Mouse (Mus musculus): ENCODE results near the gene Slfn1. TPM values are rescaled to one million over a fixed set of nuclear protein-coding genes. Genes with fewer than 3 reads are reported as not detected.
"Not testable (repeated sequence)": the region's sequence is repeated elsewhere in the genome, so short reads cannot be mapped to it uniquely, and the experiment has no call there.

Gene Slfn1
- polyA plus RNA-seq, 1 experiment from 2014 or later = 1.1 TPM

DNA sequence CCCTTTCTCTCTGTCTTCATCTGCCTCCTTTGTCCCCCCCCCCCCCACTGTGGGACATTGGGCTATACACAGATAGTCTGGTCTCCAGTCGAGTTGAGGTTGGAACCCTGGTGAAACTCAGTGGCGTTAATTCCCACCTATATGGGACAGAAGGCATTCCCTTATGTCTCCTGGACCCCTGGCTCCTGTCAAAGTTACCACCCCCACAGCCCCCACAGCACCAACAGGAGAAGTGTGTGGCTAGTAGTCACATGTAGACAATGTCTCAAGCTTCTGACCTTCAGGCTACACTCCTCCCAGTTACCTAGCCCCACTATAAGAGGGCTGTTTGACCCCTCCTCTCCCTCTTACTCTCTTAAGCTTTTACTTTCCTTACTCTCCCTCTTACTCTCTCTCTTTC lies 32.5 kb upstream of the Slfn1 start:
- 78% methylated on average over 2 of the region's 2 CpGs for WGBS (ENCODE audit: insufficient replicate concordance)
- no peak for ATAC-seq (ENCODE audit: low read depth)
- H3K9me3 ChIP-seq (replicated peaks; ENCODE audit: control insufficient read depth, low read length) = no peaks in the 10 kb centered on the region

DNA sequence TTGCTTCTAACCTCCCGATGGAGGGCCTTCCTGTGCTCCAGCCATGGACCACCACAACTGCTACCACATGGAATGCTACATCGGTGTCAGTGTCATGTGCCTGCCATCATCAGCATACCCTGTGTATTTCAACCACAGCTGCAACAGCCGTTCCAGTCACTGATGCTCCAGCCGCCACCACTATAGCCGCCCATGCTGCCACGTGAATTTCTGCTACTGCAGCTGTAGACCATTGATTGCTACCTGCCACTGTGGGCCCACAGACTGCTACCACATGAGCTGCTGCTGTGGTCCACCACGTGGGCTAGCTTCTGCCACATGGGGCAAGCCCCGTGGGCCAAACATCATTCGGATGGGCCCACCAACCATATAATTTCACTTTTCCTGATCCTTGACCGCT lies 31.9 kb upstream of the Slfn1 start:
- Histone ChIP-seq H3K9me3 (replicated peaks; ENCODE audit: control insufficient read depth, low read length) (no peaks in the 10 kb centered on the region), H3K9ac (ENCODE audit: low read depth, low read length) (no peak overlapping the region), H3K4me2 (ENCODE audit: low read depth, low read length) (no peak overlapping the region), H3K27ac (ENCODE audit: low read length) (no peak overlapping the region), H3K4me1 (ENCODE audit: control insufficient read depth, low read depth, low read length) (peaks cover under 1% of the 10 kb centered on the region; the same call in 1 of the 2 replicates), H3K36me3 (ENCODE audit: control insufficient read depth, insufficient read depth) (no peaks in the 10 kb centered on the region), H3K27me3 (ENCODE audit: control insufficient read depth, insufficient read depth, low read depth, low read length) (no peaks in the 10 kb centered on the region), H3K4me3 (ENCODE audit: low read depth, low read length) (no peak overlapping the region)
- ATAC-seq (ENCODE audit: low read depth) = no peak
- 73% methylated on average over 10 of the region's 10 CpGs for WGBS (ENCODE audit: insufficient replicate concordance)

More for the DNA sequence above, 32.5 kb upstream of the Slfn1 start:
- no peak overlapping the region for H3K27ac ChIP-seq (ENCODE audit: low read length)
- H3K9ac ChIP-seq (ENCODE audit: low read depth, low read length) = no peak overlapping the region
- H3K27me3 ChIP-seq (ENCODE audit: control insufficient read depth, insufficient read depth, low read depth, low read length) = no peaks in the 10 kb centered on the region
- H3K36me3 ChIP-seq (ENCODE audit: control insufficient read depth, insufficient read depth) = no peaks in the 10 kb centered on the region
- no peak overlapping the region for H3K4me2 ChIP-seq (ENCODE audit: low read depth, low read length)
- H3K4me1 ChIP-seq (ENCODE audit: control insufficient read depth, low read depth, low read length) = peaks cover 6% of the 10 kb centered on the region
- H3K4me3 ChIP-seq (ENCODE audit: low read depth, low read length) = no peak overlapping the region

DNA sequence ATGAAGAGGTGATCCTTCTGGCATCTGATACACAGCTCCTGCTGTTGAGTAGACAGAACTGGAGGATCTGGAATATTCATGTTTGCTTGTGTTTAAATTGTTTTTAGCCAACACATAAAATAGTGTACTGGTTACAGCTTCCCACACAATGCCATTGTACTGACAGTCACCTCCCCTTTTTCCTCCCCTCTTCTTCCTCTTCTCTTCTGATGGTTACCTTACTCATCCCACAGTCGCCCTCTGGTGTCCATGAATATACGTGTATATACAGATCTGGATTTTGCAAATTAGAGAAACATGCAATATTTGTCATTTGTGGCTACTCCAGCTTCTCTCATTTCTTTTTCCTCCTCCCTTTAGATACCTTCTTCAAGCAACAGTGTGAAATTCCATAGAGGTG lies 1.5 kb upstream of the Slfn1 start:
- WGBS (ENCODE audit: insufficient replicate concordance) = 12% methylated on average over 2 of the region's 2 CpGs
- ATAC-seq (ENCODE audit: low read depth) = no peak

DNA sequence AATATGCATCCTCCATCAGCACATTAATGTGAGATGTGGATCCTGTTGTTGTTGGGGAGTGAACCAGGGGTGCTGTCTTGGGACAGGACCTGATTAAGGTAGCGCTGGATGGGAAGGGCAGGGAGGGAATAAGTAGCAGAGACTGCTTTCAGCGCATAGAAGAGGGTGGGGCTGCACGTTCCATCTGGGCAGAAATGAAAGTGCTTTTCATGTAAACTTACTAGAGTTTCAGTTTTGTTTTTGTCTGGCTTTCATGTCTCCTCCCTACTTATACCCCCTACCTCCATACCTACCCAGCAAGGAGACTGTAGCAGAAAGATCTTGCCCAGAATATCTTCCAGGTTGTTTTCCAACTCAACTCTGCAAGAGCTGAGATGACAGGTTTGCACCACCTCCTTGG lies 1.4 kb downstream of the Slfn1 start:
- Histone ChIP-seq H3K4me3 (ENCODE audit: low read depth, low read length) (no peak overlapping the region), H3K36me3 (ENCODE audit: control insufficient read depth, insufficient read depth) (no peaks in the 10 kb centered on the region), H3K4me2 (ENCODE audit: low read depth, low read length) (no peak overlapping the region), H3K27me3 (ENCODE audit: control insufficient read depth, insufficient read depth, low read depth, low read length) (no peaks in the 10 kb centered on the region), H3K9ac (ENCODE audit: low read depth, low read length) (no peak overlapping the region), H3K9me3 (replicated peaks; ENCODE audit: control insufficient read depth, low read length) (no peaks in the 10 kb centered on the region), H3K4me1 (ENCODE audit: control insufficient read depth, low read depth, low read length) (no peaks in the 10 kb centered on the region), H3K27ac (ENCODE audit: low read length) (no peak overlapping the region)
- WGBS (ENCODE audit: insufficient replicate concordance) = 39% methylated on average over 3 of the region's 3 CpGs
- ATAC-seq (ENCODE audit: low read depth) = no peak

More for the DNA sequence above, 1.5 kb upstream of the Slfn1 start:
- Histone ChIP-seq H3K9ac (ENCODE audit: low read depth, low read length) (no peak overlapping the region), H3K36me3 (ENCODE audit: control insufficient read depth, insufficient read depth) (no peaks in the 10 kb centered on the region), H3K27ac (ENCODE audit: low read length) (no peak overlapping the region), H3K9me3 (replicated peaks; ENCODE audit: control insufficient read depth, low read length) (no peaks in the 10 kb centered on the region), H3K4me3 (ENCODE audit: low read depth, low read length) (no peak overlapping the region), H3K4me1 (ENCODE audit: control insufficient read depth, low read depth, low read length) (no peaks in the 10 kb centered on the region), H3K4me2 (ENCODE audit: low read depth, low read length) (no peak overlapping the region), H3K27me3 (ENCODE audit: control insufficient read depth, insufficient read depth, low read depth, low read length) (no peaks in the 10 kb centered on the region)

DNA sequence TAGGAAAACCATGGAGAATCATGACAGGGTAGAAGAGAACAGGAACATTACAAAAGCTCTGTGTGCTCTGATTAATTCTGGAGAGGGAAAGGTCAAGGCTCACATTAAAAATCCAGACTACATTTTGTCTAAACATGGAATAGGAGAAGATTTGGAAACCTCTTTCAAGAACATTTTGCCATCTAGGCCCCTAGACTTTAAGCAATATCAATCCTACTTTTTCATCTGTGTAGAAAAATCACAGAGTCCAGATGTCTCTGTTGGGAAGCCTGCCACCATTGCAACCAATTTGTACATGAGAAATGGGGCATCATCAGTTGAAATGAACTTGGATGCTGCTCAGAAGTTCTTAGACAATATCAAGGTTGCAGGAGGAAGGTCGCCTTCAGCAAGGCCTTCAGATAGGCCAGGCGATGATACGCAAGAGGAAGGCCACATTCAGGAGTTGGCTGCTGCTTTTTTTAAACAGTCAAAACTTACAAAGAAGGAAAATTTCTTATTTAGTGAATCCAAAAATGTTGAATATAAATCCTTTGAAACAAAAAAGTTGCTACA lies 4.6 kb downstream of the Slfn1 start:
- H3K4me3 ChIP-seq (ENCODE audit: low read depth, low read length) = no peak overlapping the region
- no peak overlapping the region for H3K27ac ChIP-seq (ENCODE audit: low read length)
- H3K4me2 ChIP-seq (ENCODE audit: low read depth, low read length) = no peak overlapping the region
- WGBS (ENCODE audit: insufficient replicate concordance) = 68% methylated on average over 3 of the region's 3 CpGs
- no peak overlapping the region for H3K9ac ChIP-seq (ENCODE audit: low read depth, low read length)
- no peak for ATAC-seq (ENCODE audit: low read depth)
- no peaks in the 10 kb centered on the region for H3K4me1 ChIP-seq (ENCODE audit: control insufficient read depth, low read depth, low read length)
- no peaks in the 10 kb centered on the region for H3K27me3 ChIP-seq (ENCODE audit: control insufficient read depth, insufficient read depth, low read depth, low read length)
- H3K9me3 ChIP-seq (replicated peaks; ENCODE audit: control insufficient read depth, low read length) = no peaks in the 10 kb centered on the region
- no peaks in the 10 kb centered on the region for H3K36me3 ChIP-seq (ENCODE audit: control insufficient read depth, insufficient read depth)

DNA sequence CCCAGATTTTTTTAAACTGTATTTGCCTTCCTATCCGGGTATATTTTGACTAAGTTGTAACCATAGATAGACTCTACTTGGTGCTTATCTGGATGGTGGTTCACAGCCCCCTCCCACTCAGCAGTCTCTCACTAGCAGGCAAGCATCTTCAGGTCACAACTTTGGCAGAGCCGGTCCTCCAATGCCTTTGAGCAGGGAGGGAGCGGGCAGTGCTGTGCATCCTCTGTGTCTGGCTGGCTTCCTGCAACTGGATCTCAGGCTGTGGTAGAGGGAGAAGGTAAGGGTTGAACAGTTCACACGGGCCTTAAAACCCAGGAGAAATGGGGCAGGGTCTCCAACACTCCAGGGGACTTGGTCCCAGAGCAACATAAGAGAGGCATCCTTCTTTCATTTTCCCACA lies 6.5 kb downstream of the Slfn1 start:
- 51% methylated on average over 4 of the region's 4 CpGs for WGBS (ENCODE audit: insufficient replicate concordance)
- no peak for ATAC-seq (ENCODE audit: low read depth)
- H3K27ac ChIP-seq (ENCODE audit: low read length) = no peak overlapping the region

DNA sequence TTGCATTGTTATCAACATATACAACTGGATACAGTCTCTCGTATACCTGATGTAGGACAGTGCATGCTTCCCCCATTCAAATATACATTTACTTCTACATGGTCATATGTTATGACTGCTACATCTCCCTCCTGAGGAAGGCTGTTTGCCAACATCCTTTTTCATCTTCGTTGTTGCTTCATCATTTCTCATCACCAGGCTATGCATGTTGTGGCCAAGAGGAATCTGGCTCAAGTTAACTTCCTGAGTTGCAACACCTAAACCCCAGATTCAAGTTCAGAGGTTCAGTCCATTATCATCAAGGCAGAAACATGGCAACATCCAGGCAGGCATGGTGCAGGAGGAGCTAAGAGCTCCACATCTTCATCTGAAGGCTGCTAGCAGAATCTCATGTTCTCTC lies 8.3 kb downstream of the Slfn1 start:
- Histone ChIP-seq H3K4me2 (ENCODE audit: low read depth, low read length) (no peak overlapping the region), H3K4me1 (ENCODE audit: control insufficient read depth, low read depth, low read length) (no peaks in the 10 kb centered on the region), H3K4me3 (ENCODE audit: low read depth, low read length) (no peak overlapping the region), H3K27ac (ENCODE audit: low read length) (no peak overlapping the region), H3K27me3 (ENCODE audit: control insufficient read depth, insufficient read depth, low read depth, low read length) (no peaks in the 10 kb centered on the region), H3K9ac (ENCODE audit: low read depth, low read length) (no peak overlapping the region), H3K9me3 (replicated peaks; ENCODE audit: control insufficient read depth, low read length) (no peaks in the 10 kb centered on the region), H3K36me3 (ENCODE audit: control insufficient read depth, insufficient read depth) (no peaks in the 10 kb centered on the region)
- 52% methylated on average over 2 of the region's 2 CpGs for WGBS (ENCODE audit: insufficient replicate concordance)
- no peak for ATAC-seq (ENCODE audit: low read depth)

More for the DNA sequence above, 6.5 kb downstream of the Slfn1 start:
- Histone ChIP-seq H3K9me3 (replicated peaks; ENCODE audit: control insufficient read depth, low read length) (no peaks in the 10 kb centered on the region), H3K27me3 (ENCODE audit: control insufficient read depth, insufficient read depth, low read depth, low read length) (no peaks in the 10 kb centered on the region), H3K4me1 (ENCODE audit: control insufficient read depth, low read depth, low read length) (no peaks in the 10 kb centered on the region), H3K36me3 (ENCODE audit: control insufficient read depth, insufficient read depth) (no peaks in the 10 kb centered on the region), H3K4me3 (ENCODE audit: low read depth, low read length) (no peak overlapping the region), H3K4me2 (ENCODE audit: low read depth, low read length) (no peak overlapping the region), H3K9ac (ENCODE audit: low read depth, low read length) (no peak overlapping the region)

DNA sequence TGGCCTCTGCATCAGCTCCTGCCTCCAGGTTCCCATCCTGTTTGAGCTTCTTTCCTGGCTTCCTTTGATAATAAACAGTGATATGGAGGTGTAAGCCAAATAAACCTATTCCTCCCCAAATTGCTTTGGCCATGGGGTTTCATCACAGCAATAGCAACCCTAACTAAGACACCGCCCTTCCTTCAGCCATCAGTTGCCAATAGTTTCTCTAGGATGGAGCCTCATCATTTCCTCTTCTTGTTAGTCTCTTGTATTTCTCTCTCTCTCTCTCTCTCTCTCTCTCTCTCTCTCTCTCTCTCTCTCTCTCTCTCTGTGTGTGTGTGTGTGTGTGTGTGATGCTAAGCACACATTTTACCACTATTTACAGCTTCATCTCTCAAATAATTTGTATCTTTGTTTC lies 9.0 kb downstream of the Slfn1 start:
- not testable (repeated sequence) for ATAC-seq (ENCODE audit: low read depth); H3K9ac ChIP-seq (ENCODE audit: low read depth, low read length); H3K36me3 ChIP-seq (ENCODE audit: control insufficient read depth, insufficient read depth); H3K27me3 ChIP-seq (ENCODE audit: control insufficient read depth, insufficient read depth, low read depth, low read length); H3K9me3 ChIP-seq (replicated peaks; ENCODE audit: control insufficient read depth, low read length); H3K4me2 ChIP-seq (ENCODE audit: low read depth, low read length); H3K4me1 ChIP-seq (ENCODE audit: control insufficient read depth, low read depth, low read length); H3K27ac ChIP-seq (ENCODE audit: low read length); H3K4me3 ChIP-seq (ENCODE audit: low read depth, low read length)
- no CpG with 5 or more reads among the region's 1 CpGs for WGBS (ENCODE audit: insufficient replicate concordance)

DNA sequence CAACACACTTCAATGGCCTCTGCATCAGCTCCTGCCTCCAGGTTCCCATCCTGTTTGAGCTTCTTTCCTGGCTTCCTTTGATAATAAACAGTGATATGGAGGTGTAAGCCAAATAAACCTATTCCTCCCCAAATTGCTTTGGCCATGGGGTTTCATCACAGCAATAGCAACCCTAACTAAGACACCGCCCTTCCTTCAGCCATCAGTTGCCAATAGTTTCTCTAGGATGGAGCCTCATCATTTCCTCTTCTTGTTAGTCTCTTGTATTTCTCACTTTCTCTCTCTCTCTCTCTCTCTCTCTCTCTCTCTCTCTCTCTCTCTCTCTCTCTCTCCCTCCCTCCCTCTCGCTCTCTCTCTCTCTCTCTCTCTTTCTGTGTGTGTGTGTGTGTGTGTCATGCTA lies 20.6 kb downstream of the Slfn1 start:
- H3K4me2 ChIP-seq (ENCODE audit: low read depth, low read length); H3K4me1 ChIP-seq (ENCODE audit: control insufficient read depth, low read depth, low read length); H3K27me3 ChIP-seq (ENCODE audit: control insufficient read depth, insufficient read depth, low read depth, low read length); H3K27ac ChIP-seq (ENCODE audit: low read length); H3K36me3 ChIP-seq (ENCODE audit: control insufficient read depth, insufficient read depth); H3K4me3 ChIP-seq (ENCODE audit: low read depth, low read length); H3K9ac ChIP-seq (ENCODE audit: low read depth, low read length); H3K9me3 ChIP-seq (replicated peaks; ENCODE audit: control insufficient read depth, low read length); ATAC-seq (ENCODE audit: low read depth): not testable (repeated sequence)
- WGBS (ENCODE audit: insufficient replicate concordance) = 77% methylated on average over 1 of the region's 2 CpGs

Measured in liver, embryonic 16.5 days (tissue).